Mouse (Mus musculus): Measurements from ENCODE around the gene Cops7b. TPM values are rescaled to one million over a fixed set of nuclear protein-coding genes. Genes with fewer than 3 reads are reported as not detected.

The Cops7b gene
- total and polyA plus RNA-seq, 3 experiments, result 29.1 to 47.6 (median 33.6) TPM

- no peaks in the 10 kb centered on the region for H3K9me3 ChIP-seq (replicated peaks)
- no peak overlapping the region for H3K4me3 ChIP-seq (ENCODE audit: low read depth, low read length)
- ATAC-seq (ENCODE audit: extremely low read depth, insufficient number of reproducible peaks, low FRiP score, poor library complexity, severe bottlenecking) (no peak), DNase-seq (ENCODE audit: low spot score) (no peak)
- TF ChIP-seq POLR2AphosphoS5 (IDR thresholded peaks at IDR 0.05; ENCODE audit: insufficient replicate concordance, low read depth, low read length) (no peak), GATA1 (IDR thresholded peaks at IDR 0.05; ENCODE audit: borderline replicate concordance, low read length) (no peak), CTCF (IDR thresholded peaks at IDR 0.05; ENCODE audit: low read depth, low read length) (no peak), TAL1 (conservative IDR thresholded peaks at IDR 0.05; ENCODE audit: low read depth, low read length) (no peak), GATA2 (IDR thresholded peaks at IDR 0.05; ENCODE audit: borderline replicate concordance, low read depth, low read length) (no peak)
- H3K4me1 ChIP-seq (ENCODE audit: insufficient read depth, low read depth, low read length), result peaks cover 12% of the 10 kb centered on the region
- no peaks in the 10 kb centered on the region for H3K27me3 ChIP-seq (ENCODE audit: insufficient read depth, low read length)
- H3K36me3 ChIP-seq (replicated peaks), result peaks cover 76% of the 10 kb centered on the region
Measured at GRCm38 (mm10) chr1:86551299-86551698, 31.4 kb upstream of the Cops7b start.

- H3K9me3 ChIP-seq (replicated peaks), result no peaks in the 10 kb centered on the region
- DNase-seq (ENCODE audit: low spot score) (no peak), ATAC-seq (ENCODE audit: extremely low read depth, insufficient number of reproducible peaks, low FRiP score, poor library complexity, severe bottlenecking) (no peak)
- peaks cover 12% of the 10 kb centered on the region for H3K4me1 ChIP-seq (ENCODE audit: insufficient read depth, low read depth, low read length)
- no peaks in the 10 kb centered on the region for H3K27me3 ChIP-seq (ENCODE audit: insufficient read depth, low read length)
- peaks cover 74% of the 10 kb centered on the region for H3K36me3 ChIP-seq (replicated peaks)
- TF ChIP-seq POLR2AphosphoS5 (IDR thresholded peaks at IDR 0.05; ENCODE audit: insufficient replicate concordance, low read depth, low read length) (no peak), CTCF (IDR thresholded peaks at IDR 0.05; ENCODE audit: low read depth, low read length) (no peak), TAL1 (conservative IDR thresholded peaks at IDR 0.05; ENCODE audit: low read depth, low read length) (no peak), GATA2 (IDR thresholded peaks at IDR 0.05; ENCODE audit: borderline replicate concordance, low read depth, low read length) (no peak), GATA1 (IDR thresholded peaks at IDR 0.05; ENCODE audit: borderline replicate concordance, low read length) (no peak)
- no peak overlapping the region for H3K4me3 ChIP-seq (ENCODE audit: low read depth, low read length)
Measured at GRCm38 (mm10) chr1:86551877-86552276, 30.8 kb upstream of the Cops7b start.

GRCm38 (mm10) chr1:86555665-86556064 is 27.0 kb upstream of the Cops7b start:
- Histone ChIP-seq H3K36me3 (replicated peaks) (peaks cover 74% of the 10 kb centered on the region), H3K4me3 (ENCODE audit: low read depth, low read length) (no peak overlapping the region), H3K27me3 (ENCODE audit: insufficient read depth, low read length) (no peaks in the 10 kb centered on the region), H3K4me1 (ENCODE audit: insufficient read depth, low read depth, low read length) (peaks cover 30% of the 10 kb centered on the region), H3K9me3 (replicated peaks) (no peaks in the 10 kb centered on the region)
- ATAC-seq (ENCODE audit: extremely low read depth, insufficient number of reproducible peaks, low FRiP score, poor library complexity, severe bottlenecking), result no peak
- no peak for DNase-seq (ENCODE audit: low spot score)
- no peak for TF ChIP-seq POLR2AphosphoS5 (IDR thresholded peaks at IDR 0.05; ENCODE audit: insufficient replicate concordance, low read depth, low read length)
- no peak for TF ChIP-seq GATA2 (IDR thresholded peaks at IDR 0.05; ENCODE audit: borderline replicate concordance, low read depth, low read length)
- no peak for TF ChIP-seq TAL1 (conservative IDR thresholded peaks at IDR 0.05; ENCODE audit: low read depth, low read length)
- no peak for TF ChIP-seq GATA1 (IDR thresholded peaks at IDR 0.05; ENCODE audit: borderline replicate concordance, low read length)
- TF ChIP-seq CTCF (IDR thresholded peaks at IDR 0.05; ENCODE audit: low read depth, low read length), result no peak

GRCm38 (mm10) chr1:86557872-86558271 is 24.8 kb upstream of the Cops7b start:
- TF ChIP-seq TAL1 (conservative IDR thresholded peaks at IDR 0.05; ENCODE audit: low read depth, low read length) (no peak), POLR2AphosphoS5 (IDR thresholded peaks at IDR 0.05; ENCODE audit: insufficient replicate concordance, low read depth, low read length) (no peak), GATA2 (IDR thresholded peaks at IDR 0.05; ENCODE audit: borderline replicate concordance, low read depth, low read length) (no peak), GATA1 (IDR thresholded peaks at IDR 0.05; ENCODE audit: borderline replicate concordance, low read length) (no peak), CTCF (IDR thresholded peaks at IDR 0.05; ENCODE audit: low read depth, low read length) (no peak)
- peak; percentile 73 for DNase-seq (ENCODE audit: low spot score)
- peak; percentile 60; the same call in 1 of the 2 replicates for ATAC-seq (ENCODE audit: extremely low read depth, insufficient number of reproducible peaks, low FRiP score, poor library complexity, severe bottlenecking)

GRCm38 (mm10) chr1:86559232-86559631 is 23.5 kb upstream of the Cops7b start:
- DNase-seq (ENCODE audit: low spot score) (no peak), ATAC-seq (ENCODE audit: extremely low read depth, insufficient number of reproducible peaks, low FRiP score, poor library complexity, severe bottlenecking) (no peak)
- H3K36me3 ChIP-seq (replicated peaks), result peaks cover 80% of the 10 kb centered on the region
- peaks cover 34% of the 10 kb centered on the region for H3K4me1 ChIP-seq (ENCODE audit: insufficient read depth, low read depth, low read length)
- no peak overlapping the region for H3K4me3 ChIP-seq (ENCODE audit: low read depth, low read length)
- TF ChIP-seq POLR2AphosphoS5 (IDR thresholded peaks at IDR 0.05; ENCODE audit: insufficient replicate concordance, low read depth, low read length), result no peak
- TF ChIP-seq GATA2 (IDR thresholded peaks at IDR 0.05; ENCODE audit: borderline replicate concordance, low read depth, low read length), result no peak
- TF ChIP-seq CTCF (IDR thresholded peaks at IDR 0.05; ENCODE audit: low read depth, low read length), result no peak
- TF ChIP-seq TAL1 (conservative IDR thresholded peaks at IDR 0.05; ENCODE audit: low read depth, low read length), result no peak
- TF ChIP-seq GATA1 (IDR thresholded peaks at IDR 0.05; ENCODE audit: borderline replicate concordance, low read length), result no peak
- H3K27me3 ChIP-seq (ENCODE audit: insufficient read depth, low read length), result no peaks in the 10 kb centered on the region
- no peaks in the 10 kb centered on the region for H3K9me3 ChIP-seq (replicated peaks)

More at GRCm38 (mm10) chr1:86557872-86558271, 24.8 kb upstream of the Cops7b start:
- H3K27me3 ChIP-seq (ENCODE audit: insufficient read depth, low read length), result no peaks in the 10 kb centered on the region
- H3K4me1 ChIP-seq (ENCODE audit: insufficient read depth, low read depth, low read length), result peaks cover 32% of the 10 kb centered on the region
- peaks cover 73% of the 10 kb centered on the region for H3K36me3 ChIP-seq (replicated peaks)
- H3K4me3 ChIP-seq (ENCODE audit: low read depth, low read length), result no peak overlapping the region; the same call in 1 of the 2 replicates
- H3K9me3 ChIP-seq (replicated peaks), result no peaks in the 10 kb centered on the region

- peaks cover 73% of the 10 kb centered on the region for H3K36me3 ChIP-seq (replicated peaks)
- TF ChIP-seq GATA1 (IDR thresholded peaks at IDR 0.05; ENCODE audit: borderline replicate concordance, low read length) (no peak), CTCF (IDR thresholded peaks at IDR 0.05; ENCODE audit: low read depth, low read length) (no peak), POLR2AphosphoS5 (IDR thresholded peaks at IDR 0.05; ENCODE audit: insufficient replicate concordance, low read depth, low read length) (no peak), TAL1 (conservative IDR thresholded peaks at IDR 0.05; ENCODE audit: low read depth, low read length) (no peak), GATA2 (IDR thresholded peaks at IDR 0.05; ENCODE audit: borderline replicate concordance, low read depth, low read length) (no peak)
- no peak for DNase-seq (ENCODE audit: low spot score)
- no peaks in the 10 kb centered on the region for H3K27me3 ChIP-seq (ENCODE audit: insufficient read depth, low read length)
- H3K4me1 ChIP-seq (ENCODE audit: insufficient read depth, low read depth, low read length), result peaks cover 32% of the 10 kb centered on the region
- no peak overlapping the region for H3K4me3 ChIP-seq (ENCODE audit: low read depth, low read length)
- no peaks in the 10 kb centered on the region for H3K9me3 ChIP-seq (replicated peaks)
- ATAC-seq (ENCODE audit: extremely low read depth, insufficient number of reproducible peaks, low FRiP score, poor library complexity, severe bottlenecking), result no peak
Measured at GRCm38 (mm10) chr1:86562663-86563062, 20.0 kb upstream of the Cops7b start.
